Mouse (Mus musculus): ENCODE data around the gene Mafk.

The Mafk gene

DNA sequence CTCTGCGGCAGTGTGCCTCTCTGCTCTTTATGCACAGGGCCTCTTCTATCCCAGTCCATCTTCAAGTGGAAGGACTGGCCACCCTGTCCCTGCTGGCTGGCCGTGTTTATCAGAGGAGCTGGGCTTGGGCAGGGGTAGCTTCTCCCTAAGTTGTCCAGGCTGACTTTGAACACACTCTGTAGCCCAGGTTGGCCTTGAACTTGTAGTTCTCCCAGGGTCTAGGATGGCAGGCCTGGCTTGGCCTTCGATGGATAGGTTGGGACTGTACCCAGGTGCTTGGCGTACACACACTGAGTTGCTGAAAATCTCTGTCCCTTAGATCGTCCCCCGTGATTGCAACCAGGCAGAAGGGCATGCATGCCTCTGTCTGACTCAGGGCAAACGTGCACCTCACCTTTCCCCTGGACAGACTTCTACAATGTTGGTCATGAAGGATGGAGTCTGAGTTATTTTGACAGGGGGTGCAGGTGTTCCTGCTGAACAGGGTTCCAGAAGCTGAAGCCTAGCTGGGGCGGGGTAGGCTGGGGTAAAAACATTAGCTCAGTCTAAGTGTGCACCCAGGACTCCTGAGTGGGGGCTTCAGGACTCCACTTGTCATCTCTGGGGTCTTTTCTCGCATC is 4.8 kb downstream of the Mafk start:
- no peak for DNase-seq (ENCODE audit: low read depth, low spot score)

DNA sequence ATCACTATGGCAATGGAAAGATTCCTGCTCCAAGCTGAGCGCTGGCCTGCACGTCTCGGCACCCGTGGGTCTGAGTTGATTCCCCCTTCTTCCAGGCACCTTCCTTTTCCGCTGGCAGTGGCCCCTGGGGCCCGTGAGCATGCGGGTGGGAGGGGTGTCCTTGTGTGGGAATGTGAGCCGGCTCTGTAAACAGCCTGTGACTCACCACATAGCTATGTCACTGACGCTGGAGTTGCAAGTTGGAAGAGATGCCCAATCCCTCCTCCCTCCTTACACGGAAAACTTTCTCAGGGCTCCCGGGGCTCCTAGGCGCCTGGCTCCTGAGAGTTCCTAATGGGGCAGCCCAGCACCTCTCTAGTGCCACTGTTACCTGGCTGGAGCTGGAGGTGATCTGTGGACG is 5.6 kb downstream of the Mafk start:
- no peak for DNase-seq (ENCODE audit: low read depth, low spot score)

DNA sequence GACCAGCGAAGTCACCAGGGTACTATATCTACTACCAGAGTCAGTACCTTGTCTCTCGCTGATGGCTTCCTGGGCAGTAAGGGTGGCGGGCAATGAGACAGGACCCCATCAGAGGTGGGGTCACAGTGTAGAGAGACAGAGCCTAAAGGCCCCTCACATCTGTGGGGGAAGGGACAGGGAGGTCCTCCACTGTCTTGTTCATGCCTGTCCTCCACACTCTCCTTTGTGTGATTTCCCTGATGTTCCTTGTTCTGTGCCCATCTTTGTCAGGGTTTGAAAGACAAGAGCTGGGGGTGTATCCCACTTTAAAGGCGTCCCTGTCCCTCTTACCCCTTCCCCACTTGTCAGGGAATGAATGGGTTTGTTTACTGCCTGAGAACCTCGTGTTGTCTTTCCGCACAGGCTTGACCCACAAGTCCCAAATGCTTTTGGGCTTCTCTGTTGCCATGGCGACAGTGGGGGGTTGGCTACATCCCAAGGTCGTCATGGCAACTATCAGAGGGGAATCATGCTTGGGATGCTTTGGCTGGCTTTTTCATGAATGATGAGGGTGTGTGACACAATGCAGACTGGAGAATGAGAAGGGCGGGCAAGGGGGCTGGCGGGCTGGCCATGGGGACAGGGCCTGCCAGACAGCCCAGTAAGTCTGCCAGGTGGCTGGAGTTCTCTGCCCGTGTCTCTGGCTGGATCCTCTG is 6.3 kb downstream of the Mafk start:
- DNase-seq (ENCODE audit: low read depth, low spot score): no peak

GRCm38 (mm10) chr5:139798168-139798900 is 7.0 kb downstream of the Mafk start:
- no peak for DNase-seq (ENCODE audit: low read depth, low spot score)

DNA sequence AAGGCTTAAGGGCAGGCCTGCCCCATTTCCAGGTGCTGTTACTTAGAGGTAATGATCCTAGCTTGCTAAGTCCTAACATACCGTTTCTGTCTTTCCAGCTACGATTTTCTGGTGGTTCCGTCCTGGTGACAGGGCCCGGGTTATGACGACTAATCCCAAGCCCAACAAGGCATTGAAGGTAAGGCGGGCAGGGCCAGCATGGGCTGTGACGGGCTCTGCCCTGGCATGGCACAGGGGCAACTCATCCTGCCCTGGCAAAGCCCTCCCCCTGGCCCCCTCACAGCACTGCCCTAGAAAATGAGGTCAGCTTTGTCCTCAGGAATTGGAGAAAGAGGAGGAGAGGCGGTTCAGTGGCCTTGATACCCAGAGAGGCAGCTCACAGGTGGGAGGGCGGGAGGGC is 7.7 kb downstream of the Mafk start:
- no peak for DNase-seq (ENCODE audit: low read depth, low spot score)

DNA sequence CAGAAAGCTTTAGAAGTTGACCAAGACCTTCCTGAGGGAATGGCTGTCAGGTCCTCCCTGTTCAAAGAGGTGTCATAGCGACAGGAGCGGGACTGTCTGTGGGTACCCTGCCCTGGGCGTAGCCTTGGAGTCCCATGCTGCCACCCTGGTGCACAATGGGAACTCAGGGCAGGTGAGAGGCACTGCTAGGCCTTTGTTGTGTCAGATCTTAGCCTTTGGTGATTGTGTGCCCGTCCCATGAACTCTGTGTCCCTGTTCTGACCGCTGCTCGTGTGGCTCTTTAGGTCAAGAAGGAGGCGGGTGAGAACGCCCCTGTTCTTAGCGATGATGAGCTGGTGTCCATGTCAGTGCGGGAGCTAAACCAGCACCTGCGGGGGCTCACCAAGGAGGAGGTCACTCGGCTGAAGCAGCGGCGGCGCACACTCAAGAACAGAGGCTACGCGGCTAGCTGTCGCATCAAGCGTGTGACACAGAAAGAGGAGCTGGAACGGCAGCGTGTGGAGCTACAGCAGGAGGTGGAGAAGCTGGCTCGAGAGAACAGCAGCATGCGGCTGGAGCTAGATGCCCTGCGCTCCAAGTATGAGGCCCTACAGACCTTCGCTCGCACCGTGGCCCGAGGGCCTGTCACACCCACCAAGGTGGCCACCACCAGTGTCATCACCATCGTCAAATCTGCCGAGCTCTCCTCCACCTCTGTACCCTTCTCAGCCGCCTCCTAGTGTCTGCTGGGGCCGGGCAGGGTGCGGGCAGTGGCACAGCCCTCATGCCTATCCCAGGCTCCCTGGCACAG is 8.7 kb downstream of the Mafk start:
- no peak for DNase-seq (ENCODE audit: low read depth, low spot score)

DNA sequence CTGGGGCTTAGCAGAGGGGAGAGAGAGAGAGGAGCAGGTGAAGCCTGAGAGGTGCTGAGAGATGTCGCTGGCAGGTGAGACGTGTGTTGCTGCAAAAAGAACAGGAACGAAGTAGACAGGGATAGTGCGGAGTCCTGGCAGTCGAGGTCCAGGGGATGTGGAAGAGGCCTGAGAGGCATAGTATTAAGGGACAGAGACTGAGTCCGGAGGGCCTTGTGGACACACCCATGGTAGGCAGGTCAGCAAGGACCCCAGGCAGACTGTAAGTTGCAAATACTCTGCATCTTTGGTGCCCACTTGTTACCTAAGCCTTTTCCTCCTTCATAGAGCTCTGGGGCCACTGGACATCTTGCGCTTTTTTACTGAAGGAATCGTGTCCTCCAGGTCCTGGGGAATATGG is 9.9 kb downstream of the Mafk start:
- DNase-seq (ENCODE audit: low read depth, low spot score): no peak

DNA sequence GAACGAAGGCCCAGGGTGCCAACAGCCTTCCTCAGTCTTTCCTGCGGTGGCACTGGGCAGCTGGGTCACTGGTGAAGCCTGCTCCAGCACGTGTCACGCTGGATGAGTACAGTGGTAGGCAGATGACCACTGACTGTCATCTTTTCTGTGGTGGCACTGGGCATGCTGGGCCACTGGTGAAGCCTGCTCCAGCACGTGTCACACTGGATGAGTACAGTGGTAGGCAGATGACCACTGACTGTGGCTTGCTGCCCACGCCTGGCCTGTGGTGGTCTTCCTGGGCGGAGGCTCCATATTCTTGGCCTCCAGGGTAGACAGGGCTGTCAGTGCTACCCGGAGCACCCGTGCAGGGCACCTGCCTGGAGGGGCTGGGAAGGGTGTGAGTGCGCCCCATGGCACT is 10.6 kb downstream of the Mafk start:
- DNase-seq (ENCODE audit: low read depth, low spot score): no peak

DNA sequence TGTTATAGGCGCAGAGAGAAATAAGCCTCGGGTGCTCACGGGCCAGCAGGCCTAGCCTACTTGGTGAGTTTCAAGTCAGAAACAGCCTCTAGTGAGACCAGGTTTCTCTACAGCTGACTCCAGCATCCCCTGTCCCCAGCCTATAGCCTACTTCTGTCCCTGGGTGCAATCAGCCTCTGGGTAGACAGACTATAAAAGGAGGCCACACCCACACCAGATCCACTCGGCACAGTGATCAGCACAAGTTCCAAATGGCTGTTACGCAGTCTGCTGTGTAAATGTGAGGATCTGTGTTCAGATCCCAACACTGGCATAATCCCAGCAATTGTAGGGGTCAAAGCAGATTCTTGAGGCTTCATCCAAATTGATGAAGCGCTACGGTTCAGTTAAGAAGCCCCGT is 11.9 kb downstream of the Mafk start:
- DNase-seq (ENCODE audit: low read depth, low spot score): no peak

DNA sequence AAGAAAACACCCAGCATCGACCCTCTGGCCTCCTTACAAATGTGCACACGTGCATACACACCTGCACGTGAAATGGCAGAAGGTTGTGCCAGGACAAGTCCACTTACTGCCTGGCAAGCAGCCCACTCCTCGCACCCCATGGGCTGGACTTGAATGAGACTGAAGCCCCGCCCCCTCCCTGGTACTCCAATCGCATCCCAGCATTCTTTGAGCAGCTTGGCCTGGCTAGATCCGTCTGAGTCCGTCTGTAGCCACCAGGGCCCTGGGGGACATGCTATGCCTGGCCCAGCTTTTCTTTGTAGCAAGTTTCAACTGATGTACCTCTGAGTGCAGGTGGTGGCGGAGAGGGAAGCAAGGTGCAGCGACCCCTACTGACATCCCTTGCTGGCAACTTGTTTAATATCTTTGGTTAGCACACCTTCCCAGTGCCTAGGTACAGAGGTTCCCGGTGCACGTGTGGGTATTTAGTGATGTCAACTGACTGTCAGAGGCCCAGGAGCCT is 12.3 kb downstream of the Mafk start:
- no peak for DNase-seq (ENCODE audit: low read depth, low spot score)

- no peak for DNase-seq (ENCODE audit: low read depth, low spot score)
Observed at GRCm38 (mm10) chr5:139804107-139804551, 12.8 kb downstream of the Mafk start.

DNA sequence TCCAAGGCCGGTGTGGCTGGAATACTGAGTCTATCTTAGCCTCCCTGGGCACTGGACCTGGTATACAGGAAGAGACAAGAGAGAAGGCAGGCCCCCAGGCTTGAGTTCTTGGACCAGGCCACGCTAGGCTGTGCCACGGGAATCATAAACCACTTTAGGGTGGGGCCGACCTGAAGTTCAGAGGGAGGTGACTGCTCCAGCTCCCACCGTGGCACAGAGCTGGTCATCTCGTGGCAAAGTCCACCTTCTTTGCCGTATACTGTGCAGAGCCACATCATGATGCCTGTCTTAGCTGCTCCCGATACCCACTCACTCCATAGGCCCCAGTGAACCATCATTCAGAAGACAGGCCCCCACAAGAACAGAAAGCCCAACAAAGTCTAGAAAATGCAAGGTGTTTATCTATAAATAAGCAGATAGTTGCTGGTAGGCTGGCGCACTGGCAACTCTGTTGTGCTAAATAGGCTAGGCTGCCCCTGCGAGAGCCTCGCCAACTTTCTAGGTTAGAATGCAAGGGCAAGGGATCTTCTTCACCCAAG is 13.3 kb downstream of the Mafk start:
- DNase-seq (ENCODE audit: low read depth, low spot score): no peak

GRCm38 (mm10) chr5:139805924-139806323 is 14.6 kb downstream of the Mafk start:
- no peak for DNase-seq (ENCODE audit: low read depth, low spot score)

DNA sequence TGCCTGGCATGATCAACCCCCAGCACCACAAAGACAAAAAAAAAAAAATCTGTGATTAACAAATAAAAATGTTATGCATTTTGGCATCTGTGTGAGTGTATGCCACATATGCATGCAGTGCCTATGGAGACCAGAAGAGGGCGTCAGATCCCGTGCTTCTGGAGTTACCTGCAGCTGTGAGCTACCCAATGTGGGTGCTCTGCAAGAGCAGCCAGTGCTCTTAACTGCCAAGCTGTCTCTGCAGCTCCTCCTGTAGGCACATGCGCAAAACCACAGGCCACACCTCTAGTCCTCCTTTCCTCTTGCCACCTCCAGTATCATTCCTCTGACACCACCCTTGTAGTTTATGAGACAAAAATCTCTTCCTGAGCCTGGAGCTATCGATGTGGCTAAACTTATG is 18.1 kb downstream of the Mafk start:
- DNase-seq (ENCODE audit: low read depth, low spot score): no peak

DNA sequence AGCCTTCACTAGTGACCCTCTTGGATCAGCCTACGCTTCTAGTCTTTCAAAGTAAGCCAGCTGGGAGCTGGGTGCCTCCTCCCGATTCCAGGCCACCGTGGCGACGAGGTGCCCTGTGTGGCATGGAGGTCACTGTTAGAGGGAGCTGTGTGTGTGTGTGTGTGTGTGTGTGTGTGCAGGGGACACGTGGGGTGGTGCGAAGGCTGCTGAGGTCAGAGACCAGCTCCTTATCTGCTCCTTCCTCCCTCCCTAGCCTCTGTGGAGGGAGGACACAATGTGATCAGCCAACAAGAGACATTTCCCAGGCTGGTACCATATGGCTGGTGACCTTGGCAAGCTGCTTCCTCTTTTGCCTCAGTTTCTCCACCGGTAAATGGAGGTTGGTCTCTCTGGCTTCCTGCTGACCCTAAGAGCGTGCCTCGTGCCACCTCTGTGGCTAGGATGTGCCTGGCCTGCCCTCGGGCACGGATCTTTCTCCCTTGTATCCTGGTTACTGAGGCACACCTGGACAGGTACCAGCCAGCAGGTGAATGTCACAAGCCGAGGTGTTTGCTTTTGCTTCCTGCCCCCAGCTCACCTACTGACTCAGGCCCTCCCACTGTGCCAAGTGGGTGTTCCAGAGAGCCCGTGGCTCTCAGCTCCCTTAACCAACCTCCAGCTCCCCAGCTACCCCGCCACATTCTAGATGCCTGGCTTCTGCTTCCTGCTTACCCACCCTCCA is 20.5 kb downstream of the Mafk start:
- no peak for DNase-seq (ENCODE audit: low read depth, low spot score)

DNA sequence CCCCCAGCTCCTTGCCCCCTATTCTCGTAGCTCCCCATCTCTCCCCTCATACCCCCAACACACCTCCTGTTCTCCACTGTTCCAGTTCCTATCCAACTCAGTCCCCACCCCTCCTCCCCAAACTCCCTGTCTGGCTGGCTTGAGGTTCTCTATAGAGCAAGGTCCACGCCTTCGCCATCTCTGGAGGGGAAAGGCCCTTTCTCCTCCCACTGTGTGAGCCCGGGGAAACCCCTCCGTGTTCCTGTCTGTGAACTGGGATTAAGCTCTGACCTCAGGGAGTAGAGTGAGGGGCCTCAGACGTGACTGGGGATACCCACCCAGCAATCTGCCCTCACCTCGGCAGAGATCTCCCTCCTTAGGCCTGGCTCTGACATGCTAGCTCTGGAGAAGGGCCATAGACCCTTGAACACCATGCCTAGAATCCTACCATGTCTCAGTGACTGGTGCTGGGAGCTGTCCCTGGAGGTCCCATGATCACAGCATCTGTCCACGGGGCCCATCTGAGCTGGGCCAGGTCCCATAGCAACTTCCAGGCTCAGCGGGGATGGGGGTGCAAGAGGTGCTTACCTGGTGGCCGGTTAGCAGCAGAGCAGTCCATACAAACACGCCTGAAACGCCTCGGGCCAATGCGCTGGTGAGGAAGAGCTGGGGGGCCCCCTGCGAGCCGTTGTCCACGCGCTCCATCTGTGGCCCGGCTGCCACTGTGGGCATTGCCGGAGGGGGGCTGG is 21.2 kb downstream of the Mafk start:
- no peak for DNase-seq (ENCODE audit: low read depth, low spot score)

DNA sequence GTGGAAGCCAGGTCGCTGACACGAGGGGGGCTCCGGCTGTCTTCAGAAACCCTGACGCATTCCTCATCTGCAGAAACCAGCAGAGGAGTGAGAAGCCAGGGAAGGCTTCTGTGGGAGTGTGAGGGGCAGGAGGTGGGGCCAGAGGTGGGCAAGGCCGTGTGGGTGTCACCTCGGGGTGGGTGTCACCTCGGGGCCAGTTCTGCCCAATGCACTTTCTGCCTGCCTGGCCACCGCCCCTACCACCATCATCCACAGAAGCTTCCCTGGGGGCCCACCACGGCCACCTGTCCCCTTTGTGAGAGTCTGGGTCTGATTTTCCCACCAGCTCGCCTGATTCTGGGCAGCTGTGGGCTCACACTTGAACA is 21.8 kb downstream of the Mafk start:
- no peak for DNase-seq (ENCODE audit: low read depth, low spot score)

DNA sequence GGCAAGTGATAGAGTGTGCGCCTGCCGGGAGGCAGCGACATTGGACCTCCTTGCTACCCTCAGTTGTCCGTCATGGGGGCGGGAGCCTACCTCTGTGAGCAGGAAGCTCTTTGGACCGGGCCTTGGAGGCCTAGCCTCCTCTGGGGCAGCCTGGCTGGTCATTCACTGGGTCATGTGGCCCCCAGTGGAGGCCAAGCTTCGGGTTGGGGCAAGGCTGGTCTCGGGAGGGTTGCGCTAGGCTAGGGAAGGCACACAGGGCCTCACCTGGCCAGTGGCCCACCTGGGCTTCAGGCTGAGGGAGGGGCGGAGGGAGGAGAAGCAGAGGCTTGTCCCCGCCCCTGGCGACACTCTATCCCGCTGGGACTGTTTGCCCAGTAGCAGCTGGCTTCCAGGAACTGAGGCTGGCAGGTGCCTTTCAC is 22.7 kb downstream of the Mafk start:
- DNase-seq (ENCODE audit: low read depth, low spot score): no peak

DNA sequence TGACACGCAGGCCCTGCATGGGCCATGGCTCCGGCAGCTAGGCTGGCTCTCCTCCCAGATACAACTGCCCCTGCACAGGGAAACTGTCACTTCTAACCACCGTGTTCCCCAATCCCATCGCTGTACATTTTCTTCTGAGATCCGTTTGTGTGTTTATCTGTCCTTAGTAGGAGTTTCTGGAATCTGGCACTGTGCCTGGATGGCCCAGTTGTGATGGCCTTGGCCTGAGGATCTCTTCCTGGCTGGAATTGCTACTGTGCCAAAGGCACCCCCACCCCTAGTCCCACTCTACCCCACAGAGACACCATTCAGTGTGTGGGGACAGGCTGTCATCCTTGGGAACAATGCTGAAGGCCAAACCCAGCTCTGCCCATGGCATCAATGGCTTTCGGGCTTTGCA is 24.7 kb downstream of the Mafk start:
- no peak for DNase-seq (ENCODE audit: low read depth, low spot score)

DNA sequence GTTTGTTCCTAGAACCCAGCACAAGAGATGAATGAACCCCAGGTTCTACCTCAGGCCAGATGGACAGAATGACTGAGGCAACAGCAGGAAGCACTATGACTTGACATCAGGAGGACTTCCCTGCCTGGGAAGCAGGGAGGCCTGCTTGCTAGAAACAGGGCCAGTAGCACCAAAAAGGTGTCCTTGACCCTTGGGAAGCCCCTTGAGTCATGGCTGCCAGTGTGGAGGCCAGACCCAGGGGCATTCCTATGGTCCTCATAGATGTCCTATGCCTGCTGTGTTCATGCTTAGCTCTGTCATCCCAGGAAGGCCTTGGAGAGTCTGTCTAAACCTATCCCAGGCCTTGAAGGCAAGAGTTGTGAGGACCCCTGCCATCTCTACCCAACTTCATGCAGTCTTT is 25.1 kb downstream of the Mafk start:
- DNase-seq (ENCODE audit: low read depth, low spot score): no peak
